ENCODE assay signal across 1 mouse cellular context in genomic region chr13:98222848-98223247, GRCm38 (mm10).
A peak's percentile ranks its signal among the peaks of the same experiment; 100 is the strongest.
TF ChIP-seq lines count a peak whose summit lies in the region.

No protein-coding gene starts in this region.

TF ChIP-seq in MEL, 35 proteins besides CTCF, POLR2A, EP300 and RAD21:
- TF ChIP-seq TBP (IDR thresholded peaks at IDR 0.05; ENCODE audit: low read depth, low read length) (no peak), NRF1 (IDR thresholded peaks at IDR 0.05; ENCODE audit: insufficient read depth, low read depth, low read length, poor library complexity, severe bottlenecking) (no peak), ZNF384 (IDR thresholded peaks at IDR 0.05; ENCODE audit: low read depth, low read length) (no peak), ZKSCAN1 (IDR thresholded peaks at IDR 0.05; ENCODE audit: low read depth, low read length) (no peak), ETS1 (IDR thresholded peaks at IDR 0.05; ENCODE audit: low read depth, low read length) (no peak), USF2 (IDR thresholded peaks at IDR 0.05; ENCODE audit: borderline replicate concordance in 1 of 2, insufficient read depth in 1 of 2, low read depth in 1 of 2, low read length in 2 of 2) (no peak), USF1 (IDR thresholded peaks at IDR 0.05; ENCODE audit: low read depth, low read length) (peak; percentile 67), SMC3 (IDR thresholded peaks at IDR 0.05; ENCODE audit: low read depth, low read length) (peak; percentile 81), MAZ (IDR thresholded peaks at IDR 0.05; ENCODE audit: low read depth, low read length) (no peak), MAFK (IDR thresholded peaks at IDR 0.05; ENCODE audit: borderline replicate concordance, low read depth, low read length) (no peak), UBTF (IDR thresholded peaks at IDR 0.05; ENCODE audit: borderline replicate concordance, insufficient read depth, low read depth, low read length) (no peak), TAL1 (IDR thresholded peaks at IDR 0.05; ENCODE audit: low read length) (no peak), NELFE (IDR thresholded peaks at IDR 0.05; ENCODE audit: low read depth, low read length) (no peak), POLR2AphosphoS5 (IDR thresholded peaks at IDR 0.05; ENCODE audit: borderline replicate concordance, low read depth, low read length) (no peak), BHLHE40 (IDR thresholded peaks at IDR 0.05; ENCODE audit: borderline replicate concordance, low read depth, low read length) (no peak), MXI1 (IDR thresholded peaks at IDR 0.05; ENCODE audit: low read depth, low read length) (no peak), ZC3H11A (IDR thresholded peaks at IDR 0.05; ENCODE audit: low read depth, low read length) (peak; percentile 37; the same call in 1 of the 2 replicates), CHD1 (IDR thresholded peaks at IDR 0.05; ENCODE audit: low read depth, low read length) (no peak), HCFC1 (IDR thresholded peaks at IDR 0.05; ENCODE audit: low read depth, low read length) (no peak), MYB (IDR thresholded peaks at IDR 0.05; ENCODE audit: low read depth, low read length) (no peak), MAX (IDR thresholded peaks at IDR 0.05; ENCODE audit: low read length) (peak; percentile 62; the same call in 1 of the 2 replicates), CHD2 (IDR thresholded peaks at IDR 0.05; ENCODE audit: low read length) (no peak), RCOR1 (IDR thresholded peaks at IDR 0.05; ENCODE audit: low read depth, low read length) (no peak), MYC (IDR thresholded peaks at IDR 0.05; ENCODE audit: low read depth, low read length) (no peak)
